Mouse (Mus musculus): Measurements from ENCODE around the gene Gm15293. TPM values are rescaled to one million over a fixed set of nuclear protein-coding genes. Genes with fewer than 3 reads are reported as not detected.

Gm15293 gene
- polyA plus RNA-seq (2014; fragmentation: Illumina TruSeq; extraction: RNeasy Lipid Tissue Mini Kit (QIAGEN cat#74804); ENCODE audit: low read depth, low replicate concordance), result not detected

GRCm38 (mm10) chr8:21201261-21201660, at the start of gene Gm15293:
Gm15293 (plus strand) TSS chr8:21201561.

GRCm38 (mm10) chr8:21161977-21162376, 39.4 kb upstream of the Gm15293 start, which contains the start of gene Defa22:
Defa22 (plus strand) TSS chr8:21162277.

GRCm38 (mm10) chr8:21191314-21191713, 10.0 kb upstream of the Gm15293 start, which contains the start of gene Defa31:
Defa31 (plus strand) TSS chr8:21191614.

Other genes starting within 250 kb of the Gm15293 start
- gene Defa21, start 176.0 kb upstream of the Gm15293 start, polyA plus RNA-seq (2014; fragmentation: Illumina TruSeq; extraction: RNeasy Lipid Tissue Mini Kit (QIAGEN cat#74804); ENCODE audit: low read depth, low replicate concordance), result not detected
- not detected for gene Defa23, start 146.5 kb upstream of the Gm15293 start, polyA plus RNA-seq (2014; fragmentation: Illumina TruSeq; extraction: RNeasy Lipid Tissue Mini Kit (QIAGEN cat#74804); ENCODE audit: low read depth, low replicate concordance)
- gene Defa35, start 136.5 kb upstream of the Gm15293 start, polyA plus RNA-seq (2014; fragmentation: Illumina TruSeq; extraction: RNeasy Lipid Tissue Mini Kit (QIAGEN cat#74804); ENCODE audit: low read depth, low replicate concordance), result not detected
- not detected for gene Defa25, start 117.1 kb upstream of the Gm15293 start, polyA plus RNA-seq (2014; fragmentation: Illumina TruSeq; extraction: RNeasy Lipid Tissue Mini Kit (QIAGEN cat#74804); ENCODE audit: low read depth, low replicate concordance)
- not detected for gene Gm14851, start 105.5 kb upstream of the Gm15293 start, polyA plus RNA-seq (2014; fragmentation: Illumina TruSeq; extraction: RNeasy Lipid Tissue Mini Kit (QIAGEN cat#74804); ENCODE audit: low read depth, low replicate concordance)
- gene Defa30, start 66.9 kb upstream of the Gm15293 start, polyA plus RNA-seq (2014; fragmentation: Illumina TruSeq; extraction: RNeasy Lipid Tissue Mini Kit (QIAGEN cat#74804); ENCODE audit: low read depth, low replicate concordance), result not detected
- not detected for gene Defa22, start 39.3 kb upstream of the Gm15293 start, polyA plus RNA-seq (2014; fragmentation: Illumina TruSeq; extraction: RNeasy Lipid Tissue Mini Kit (QIAGEN cat#74804); ENCODE audit: low read depth, low replicate concordance)
- not detected for gene Defa31, start 9.9 kb upstream of the Gm15293 start, polyA plus RNA-seq (2014; fragmentation: Illumina TruSeq; extraction: RNeasy Lipid Tissue Mini Kit (QIAGEN cat#74804); ENCODE audit: low read depth, low replicate concordance)
- gene Gm15292, start 48.2 kb downstream of the Gm15293 start, polyA plus RNA-seq (2014; fragmentation: Illumina TruSeq; extraction: RNeasy Lipid Tissue Mini Kit (QIAGEN cat#74804); ENCODE audit: low read depth, low replicate concordance), result not detected
- not detected for gene Defa27, start 114.0 kb downstream of the Gm15293 start, polyA plus RNA-seq (2014; fragmentation: Illumina TruSeq; extraction: RNeasy Lipid Tissue Mini Kit (QIAGEN cat#74804); ENCODE audit: low read depth, low replicate concordance)
- gene Defa29, start 125.5 kb downstream of the Gm15293 start, polyA plus RNA-seq (2014; fragmentation: Illumina TruSeq; extraction: RNeasy Lipid Tissue Mini Kit (QIAGEN cat#74804); ENCODE audit: low read depth, low replicate concordance), result not detected
- gene Defa2, start 177.0 kb downstream of the Gm15293 start, polyA plus RNA-seq (2014; fragmentation: Illumina TruSeq; extraction: RNeasy Lipid Tissue Mini Kit (QIAGEN cat#74804); ENCODE audit: low read depth, low replicate concordance), result not detected
- gene Defa33, start 190.2 kb downstream of the Gm15293 start, polyA plus RNA-seq (2014; fragmentation: Illumina TruSeq; extraction: RNeasy Lipid Tissue Mini Kit (QIAGEN cat#74804); ENCODE audit: low read depth, low replicate concordance), result not detected
- not detected for gene Defa36, start 225.8 kb downstream of the Gm15293 start, polyA plus RNA-seq (2014; fragmentation: Illumina TruSeq; extraction: RNeasy Lipid Tissue Mini Kit (QIAGEN cat#74804); ENCODE audit: low read depth, low replicate concordance)

Measured in heart, adult 10 weeks (tissue).